Mouse (Mus musculus): ENCODE data around the gene Rpl37a.

Rpl37a gene

GRCm38 (mm10) chr1:72738946-72739680 is 28.0 kb downstream of the Rpl37a start:
- peak; percentile 40 to 47 for DNase-seq (ENCODE audit: low spot score in 2 of 2)

GRCm38 (mm10) chr1:72739681-72740063 is 28.6 kb downstream of the Rpl37a start:
- peak; percentile 75 to 78 for DNase-seq (ENCODE audit: low spot score in 2 of 2)

GRCm38 (mm10) chr1:72741406-72741805 is 30.3 kb downstream of the Rpl37a start:
- DNase-seq (ENCODE audit: low spot score in 2 of 2), result no peak

GRCm38 (mm10) chr1:72744816-72745506 is 33.9 kb downstream of the Rpl37a start:
- DNase-seq (ENCODE audit: low spot score in 2 of 2), result no peak

GRCm38 (mm10) chr1:72746382-72746781 is 35.3 kb downstream of the Rpl37a start:
- DNase-seq (ENCODE audit: low spot score in 2 of 2), result peak; percentile 84 to 88

- DNase-seq (ENCODE audit: low spot score in 2 of 2), result peak; percentile 78 to 82
Measured at GRCm38 (mm10) chr1:72751371-72751781, 40.3 kb downstream of the Rpl37a start.

GRCm38 (mm10) chr1:72753211-72753610 is 42.1 kb downstream of the Rpl37a start:
- no peak for DNase-seq (ENCODE audit: low spot score in 2 of 2)

- DNase-seq (ENCODE audit: low spot score in 2 of 2), result no peak
Measured at GRCm38 (mm10) chr1:72755227-72755626, 44.1 kb downstream of the Rpl37a start.

GRCm38 (mm10) chr1:72755801-72756200 is 44.7 kb downstream of the Rpl37a start:
- DNase-seq (ENCODE audit: low spot score in 2 of 2), result no peak

- no peak for DNase-seq (ENCODE audit: low spot score in 2 of 2)
Measured at GRCm38 (mm10) chr1:72759758-72760157, 48.7 kb downstream of the Rpl37a start.

Data from right cerebral cortex, postnatal 10 days (tissue).